Mouse (Mus musculus) liver, adult 2 months (tissue): ENCODE results near the gene Gucy2d. TPM values are rescaled to one million over a fixed set of nuclear protein-coding genes. Genes with fewer than 3 reads are reported as not detected.

Experiments used
- DNase-seq: peaks from one replicate; pipeline ENCODE4 v3.0.0-alpha.2; 2011; ENCODE audit warnings: low read depth, low spot score; ENCODE audit errors: extremely low read depth
- H3K27ac ChIP-seq: fragments of 200-500 bp; replicated peaks from 2 replicates; pipeline ENCODE4 v1.5.1; 2012; ENCODE audit warnings: low read depth, mild to moderate bottlenecking, control low read depth, inconsistent platforms, low read length; ENCODE audit not compliant: insufficient read depth
- H3K27me3 ChIP-seq: fragments of 200-500 bp; 2 replicates; pipeline ENCODE4 v1.6.1; 2012; ENCODE audit warnings: mild to moderate bottlenecking, moderate library complexity, low read length, inconsistent platforms; ENCODE audit not compliant: control insufficient read depth, insufficient read depth
- H3K36me3 ChIP-seq: fragments of 200-500 bp; 2 replicates; pipeline ENCODE4 v1.6.1; 2012; ENCODE audit warnings: low read length, inconsistent platforms; ENCODE audit not compliant: control insufficient read depth, insufficient read depth
- H3K4me1 ChIP-seq: fragments of 200-500 bp; 2 replicates; pipeline ENCODE4 v1.6.1; 2011; ENCODE audit warnings: low read length; ENCODE audit not compliant: control insufficient read depth, insufficient read depth
- H3K4me3 ChIP-seq: fragments of 200-500 bp; 2 replicates; pipeline ENCODE4 v1.5.1; 2011; ENCODE audit warnings: low read depth, mild to moderate bottlenecking, control low read depth, low read length, moderate library complexity; ENCODE audit not compliant: insufficient read depth
- H3K79me2 ChIP-seq: fragments of 200-500 bp; 2 replicates; pipeline ENCODE4 v1.6.1; 2012; ENCODE audit warnings: inconsistent platforms, mild to moderate bottlenecking, low read length, moderate library complexity; ENCODE audit not compliant: control insufficient read depth, insufficient read depth
- H3K9ac ChIP-seq: fragments of 200-500 bp; 2 replicates; pipeline ENCODE4 v1.6.1; 2012; ENCODE audit warnings: low read depth, mild to moderate bottlenecking, control low read depth, inconsistent platforms, low read length
- CTCF ChIP-seq: fragments of 200-500 bp; IDR thresholded peaks from 2 replicates; pipeline ENCODE4 v1.5.1; 2011; ENCODE audit warnings: low read depth, low read length, control low read depth
- POLR2A ChIP-seq: fragments of 200-500 bp; IDR thresholded peaks from 2 replicates; pipeline ENCODE4 v1.6.1; 2011; ENCODE audit warnings: low read length, control low read depth; ENCODE audit not compliant: insufficient read depth; ENCODE audit errors: extremely low read depth
- WGBS: fragments of 180-500 bp; shearing (Covaris S2); methylation state at CpG from one replicate; pipeline ENCODE4 v1.1.7; 2018; 5-methylcytosine and 5-hydroxymethylcytosine counted together
- polyA plus RNA-seq: library from polyadenylated mRNA; depleted of rRNA; stranded (reverse); fragments of >200 nt; gene quantifications from 2 replicates; pipeline ENCODE4 v1.2.3, GENCODE M21; 2012
- total RNA-seq: library from RNA; depleted of rRNA; stranded (reverse); fragments of >200 nt; gene quantifications from 2 replicates; pipeline ENCODE4 v1.2.3, GENCODE M21; 2014

Gene Gucy2d
- total and polyA plus RNA-seq, 2 experiments, result not detected

GRCm38 (mm10) chr7:98403996-98404395 lies 36.2 kb upstream of the Gucy2d start:
- Histone ChIP-seq H3K36me3 (no peaks in the 10 kb centered on the region), H3K4me3 (no peak overlapping the region), H3K79me2 (no peaks in the 10 kb centered on the region), H3K27me3 (no peaks in the 10 kb centered on the region), H3K27ac (no peak overlapping the region), H3K9ac (no peak overlapping the region), H3K4me1 (peaks cover 8% of the 10 kb centered on the region)
- TF ChIP-seq CTCF (no peak), POLR2A (no peak)
- peak; percentile 87 for DNase-seq
- WGBS, result 29% methylated on average over 4 of the region's 4 CpGs

GRCm38 (mm10) chr7:98407615-98408014 lies 32.6 kb upstream of the Gucy2d start:
- no peaks in the 10 kb centered on the region for H3K36me3 ChIP-seq
- H3K79me2 ChIP-seq, result no peaks in the 10 kb centered on the region
- no peak overlapping the region for H3K27ac ChIP-seq
- no peak overlapping the region for H3K9ac ChIP-seq
- WGBS, result 88% methylated on average over 5 of the region's 5 CpGs
- TF ChIP-seq POLR2A (no peak), CTCF (no peak)
- no peaks in the 10 kb centered on the region for H3K27me3 ChIP-seq
- H3K4me3 ChIP-seq, result no peak overlapping the region
- DNase-seq, result no peak
- peaks cover 6% of the 10 kb centered on the region for H3K4me1 ChIP-seq

- Histone ChIP-seq H3K36me3 (no peaks in the 10 kb centered on the region), H3K9ac (no peak overlapping the region), H3K79me2 (no peaks in the 10 kb centered on the region), H3K4me3 (no peak overlapping the region), H3K4me1 (peaks cover 15% of the 10 kb centered on the region), H3K27ac (peak overlapping the region; percentile 55), H3K27me3 (no peaks in the 10 kb centered on the region)
- peak; percentile 85 for DNase-seq
- TF ChIP-seq POLR2A, result no peak
- no peak for TF ChIP-seq CTCF
- WGBS, result 23% methylated on average over 4 of the region's 4 CpGs
Observed at GRCm38 (mm10) chr7:98413115-98413514, 27.1 kb upstream of the Gucy2d start.

GRCm38 (mm10) chr7:98415550-98415949 lies 24.7 kb upstream of the Gucy2d start:
- Histone ChIP-seq H3K4me1 (peaks cover 30% of the 10 kb centered on the region), H3K9ac (no peak overlapping the region), H3K4me3 (no peak overlapping the region), H3K36me3 (no peaks in the 10 kb centered on the region), H3K27ac (no peak overlapping the region), H3K79me2 (no peaks in the 10 kb centered on the region), H3K27me3 (no peaks in the 10 kb centered on the region)
- 52% methylated on average over 3 of the region's 3 CpGs for WGBS
- TF ChIP-seq CTCF, result no peak
- DNase-seq, result peak; percentile 58

- WGBS, result 70% methylated on average over 4 of the region's 4 CpGs
- Histone ChIP-seq H3K4me3 (no peak overlapping the region), H3K4me1 (peaks cover 30% of the 10 kb centered on the region), H3K27me3 (no peaks in the 10 kb centered on the region), H3K27ac (no peak overlapping the region), H3K9ac (no peak overlapping the region), H3K36me3 (no peaks in the 10 kb centered on the region), H3K79me2 (no peaks in the 10 kb centered on the region)
- DNase-seq, result no peak
- TF ChIP-seq CTCF (no peak), POLR2A (no peak)
Observed at GRCm38 (mm10) chr7:98416020-98416419, 24.2 kb upstream of the Gucy2d start.

- Histone ChIP-seq H3K4me1 (peaks cover 30% of the 10 kb centered on the region), H3K27ac (peak overlapping the region; percentile 58), H3K79me2 (no peaks in the 10 kb centered on the region), H3K27me3 (no peaks in the 10 kb centered on the region), H3K36me3 (no peaks in the 10 kb centered on the region), H3K4me3 (no peak overlapping the region), H3K9ac (peak overlapping the region; percentile 38)
- TF ChIP-seq CTCF, result no peak
- no peak for TF ChIP-seq POLR2A
- peak; percentile 92 for DNase-seq
- 54% methylated on average over 17 of the region's 17 CpGs for WGBS
Observed at GRCm38 (mm10) chr7:98418031-98418805, 22.0 kb upstream of the Gucy2d start.
